Mouse (Mus musculus): Measurements from ENCODE around the gene Mlst8.

GRCm38 (mm10) chr17:24507129-24507664, 28.3 kb upstream of the Mlst8 start:
- TF ChIP-seq CTCF (IDR thresholded peaks at IDR 0.05; ENCODE audit: low read depth) (no peak), EP300 (IDR thresholded peaks at IDR 0.05; ENCODE audit: low read depth) (no peak)

All from liver, postnatal 0 days (tissue).